8 mouse cellular contexts compared by ENCODE assay signal in the genomic region with DNA sequence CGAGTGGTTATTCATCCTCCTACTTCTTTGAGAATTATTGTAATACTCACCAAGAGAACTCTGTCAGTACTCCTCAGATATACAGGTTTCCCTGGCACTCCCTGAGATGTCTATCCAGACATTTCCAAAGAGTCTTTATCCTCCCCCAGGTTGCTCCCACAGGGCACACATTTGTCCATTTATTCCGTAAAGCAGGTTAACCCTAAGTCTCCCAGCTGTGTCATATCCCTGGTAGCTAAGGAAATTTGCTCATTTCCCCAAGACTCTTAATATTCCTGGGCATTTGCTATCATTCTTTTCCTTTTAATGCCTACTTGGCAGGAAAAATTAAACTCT. TPM values are rescaled to one million over a fixed set of nuclear protein-coding genes. Genes with fewer than 3 reads are reported as not detected.
DNase-seq lines count a peak whose midpoint lies in the region; ATAC-seq and TF ChIP-seq lines count a peak whose summit lies in the region.

No protein-coding gene starts in this region.

- no peak for TF ChIP-seq CTCF in E14TG2a.4 (conservative IDR thresholded peaks at IDR 0.05; ENCODE audit: low read length)
- no peak for TF ChIP-seq CTCF in forebrain, postnatal 0 days (IDR thresholded peaks at IDR 0.05; ENCODE audit: low read depth)

- no peak overlapping the region for H3K27ac ChIP-seq in heart, embryonic 11.5 days (ENCODE audit: low read depth, low read length)
- no peak overlapping the region for H3K27ac ChIP-seq in forebrain, postnatal 0 days (ENCODE audit: low read depth, low read length)
- H3K27ac ChIP-seq in liver, embryonic 15.5 days (replicated peaks): no peak overlapping the region

- ATAC-seq in heart, embryonic 11.5 days (replicated peaks; ENCODE audit: insufficient number of reproducible peaks, low FRiP score, low TSS enrichment): no peak
- ATAC-seq in forebrain, postnatal 0 days: no peak
- no peak for ATAC-seq in liver, embryonic 15.5 days (ENCODE audit: insufficient read depth)

- H3K9ac ChIP-seq in heart, embryonic 11.5 days (ENCODE audit: low read depth, low read length): peak overlapping the region; percentile 54; the same call in 1 of the 2 replicates
- peak overlapping the region; percentile 61; the same call in 1 of the 2 replicates for H3K9ac ChIP-seq in forebrain, postnatal 0 days
- no peak overlapping the region for H3K9ac ChIP-seq in liver, embryonic 15.5 days

- no peaks in the 10 kb centered on the region for H3K4me1 ChIP-seq in heart, embryonic 11.5 days (ENCODE audit: control insufficient read depth, insufficient read depth, low read length)
- H3K4me1 ChIP-seq in E14TG2a.4 (replicated peaks; ENCODE audit: low read depth, low read length): peaks cover 15% of the 10 kb centered on the region
- H3K4me1 ChIP-seq in forebrain, postnatal 0 days (ENCODE audit: insufficient read depth): 0 out of 2 replicates have a peak, but pooled peaks cover 6% of the 10 kb centered on the region
- peaks cover 10% of the 10 kb centered on the region for H3K4me1 ChIP-seq in liver, embryonic 15.5 days (replicated peaks)

- H3K4me3 ChIP-seq in heart, embryonic 11.5 days (ENCODE audit: low read depth, low read length): peak overlapping the region; percentile 39
- H3K4me3 ChIP-seq in E14TG2a.4 (replicated peaks; ENCODE audit: low read length): peak overlapping the region; percentile 67; the same call in 1 of the 2 replicates
- H3K4me3 ChIP-seq in forebrain, postnatal 0 days (ENCODE audit: low read depth, low read length): peak overlapping the region; percentile 46
- 0 out of 2 replicates have a peak overlapping the region, but pooled peaks have one; percentile 18 for H3K4me3 ChIP-seq in liver, embryonic 15.5 days (replicated peaks)

- WGBS in heart, embryonic 11.5 days (ENCODE audit: insufficient replicate concordance): 25% methylated on average over 2 of the region's 2 CpGs
- WGBS in forebrain, postnatal 0 days: 8% methylated on average over 2 of the region's 2 CpGs
- 24% methylated on average over 2 of the region's 2 CpGs for WGBS in liver, embryonic 15.5 days (ENCODE audit: insufficient replicate concordance)

- peak overlapping the region; percentile 69 for H3K4me2 ChIP-seq in heart, embryonic 11.5 days
- H3K4me2 ChIP-seq in forebrain, postnatal 0 days (ENCODE audit: low read depth): peak overlapping the region; percentile 69
- H3K4me2 ChIP-seq in liver, embryonic 15.5 days: peak overlapping the region; percentile 55

- H3K27me3 ChIP-seq in heart, embryonic 11.5 days (ENCODE audit: control insufficient read depth, insufficient read depth, low read length): no peaks in the 10 kb centered on the region
- H3K27me3 ChIP-seq in E14TG2a.4 (ENCODE audit: insufficient read depth, low read length): no peaks in the 10 kb centered on the region
- no peaks in the 10 kb centered on the region for H3K27me3 ChIP-seq in forebrain, postnatal 0 days (ENCODE audit: insufficient read depth, low read length)
- H3K27me3 ChIP-seq in liver, embryonic 15.5 days: no peaks in the 10 kb centered on the region

- no peaks in the 10 kb centered on the region for H3K36me3 ChIP-seq in heart, embryonic 11.5 days (ENCODE audit: control insufficient read depth, insufficient read depth, low read length)
- H3K36me3 ChIP-seq in E14TG2a.4 (ENCODE audit: insufficient read depth, low read length): no peaks in the 10 kb centered on the region
- H3K36me3 ChIP-seq in forebrain, postnatal 0 days (ENCODE audit: insufficient read depth): peaks cover 10% of the 10 kb centered on the region; the same call in 1 of the 2 replicates
- no peaks in the 10 kb centered on the region for H3K36me3 ChIP-seq in liver, embryonic 15.5 days (replicated peaks)

- DNase-seq in heart, postnatal 4 days: no peak
- DNase-seq in forebrain, postnatal 0 days: no peak
- DNase-seq in thymus, postnatal 10 days (ENCODE audit: low spot score in 2 of 2): no peak
- no peak for DNase-seq in layer of hippocampus, postnatal 10 days (ENCODE audit: low spot score in 2 of 2)
- no peak for DNase-seq in left cerebral cortex, adult 11 months (ENCODE audit: low spot score)

- no peaks in the 10 kb centered on the region for H3K9me3 ChIP-seq in heart, embryonic 11.5 days (replicated peaks; ENCODE audit: control insufficient read depth, low read length)
- no peaks in the 10 kb centered on the region for H3K9me3 ChIP-seq in E14TG2a.4 (ENCODE audit: low read length)
- H3K9me3 ChIP-seq in forebrain, postnatal 0 days (ENCODE audit: low read length): no peaks in the 10 kb centered on the region
- H3K9me3 ChIP-seq in liver, embryonic 15.5 days (replicated peaks): no peaks in the 10 kb centered on the region

RNA-seq across cellular contexts. Expression of gene Atp8b5, which starts 0.3 kb away (rescaled TPM):
- polyA plus RNA-seq in heart, embryonic 11.5 days (2014; fragmentation: Nextera tagmentation; extraction: Ambion mirVana): 0.27 TPM in 1 of 2 replicates, not detected in the other
- total RNA-seq in heart, postnatal 4 days (2021): under 1 TPM; 0.05 to 0.14 TPM
- 0.38 and 1.8 TPM in 2 replicates for total RNA-seq in forebrain, postnatal 0 days (2014; rRNA removed)
- 0.23 and 0.52 TPM in 2 replicates for polyA plus RNA-seq in forebrain, postnatal 0 days (2015; fragmentation: Nextera tagmentation; extraction: Ambion mirVana)
- 0.08 and 0.09 TPM in 2 replicates for polyA plus RNA-seq in liver, embryonic 15.5 days (2015; fragmentation: Nextera tagmentation; extraction: Ambion mirVana)
- under 1 TPM; 0.29 to 0.55 TPM for total RNA-seq in layer of hippocampus, postnatal 10 days (2021)
